In the genomic region with DNA sequence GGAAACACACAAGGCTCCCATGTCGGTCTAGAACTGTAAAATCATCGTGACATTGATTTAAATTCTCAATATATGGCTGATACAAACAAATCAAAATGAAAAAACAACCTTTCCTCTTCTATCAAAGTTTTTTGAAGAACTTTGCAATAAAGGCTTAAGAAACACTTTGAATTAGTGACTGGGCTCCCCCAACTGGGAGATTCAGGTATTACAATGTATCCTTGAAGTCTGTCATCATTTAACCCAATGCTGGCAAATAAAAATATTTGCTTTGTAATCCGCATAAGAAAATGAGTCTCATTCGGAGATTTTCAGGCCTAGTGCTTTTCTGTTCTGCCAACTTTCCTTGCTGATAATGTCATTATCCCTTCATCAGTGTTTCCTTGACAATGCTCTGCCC, we compare ENCODE assay signal across 9 mouse cellular contexts.
DNase-seq lines count a peak whose midpoint lies in the region; ATAC-seq and TF ChIP-seq lines count a peak whose summit lies in the region.
"Had no signal": no experiment of that assay in that cellular context is flagged by ENCODE, and none has a peak within 500 bp of the region (broad histone marks: within the 10 kb centered on the region; RNA-seq: fewer than 3 reads in every experiment).

No protein-coding gene starts in this region.

- H3K79me2 ChIP-seq in CH12.LX (replicated peaks; ENCODE audit: control insufficient read depth, extremely low read depth, insufficient read depth, poor library complexity, severe bottlenecking): no peaks in the 10 kb centered on the region

- no peak overlapping the region for H3K4me3 ChIP-seq in CH12.LX (replicated peaks in 1 of 3; ENCODE audit: low read depth in 2 of 3, low read length in 2 of 3, poor library complexity in 1 of 3)
- H3K4me3 ChIP-seq: embryonic facial prominence, embryonic 15.5 days had no signal

- no peaks in the 10 kb centered on the region for H3K4me1 ChIP-seq in CH12.LX (ENCODE audit: control insufficient read depth in 1 of 2, insufficient read depth in 2 of 2)
- H3K4me1 ChIP-seq: embryonic facial prominence, embryonic 15.5 days had no signal

- TF ChIP-seq CTCF in CH12.LX (conservative IDR thresholded peaks at IDR 0.05 in 1 of 2, IDR thresholded peaks at IDR 0.05 in 1 of 2; ENCODE audit: low read depth in 2 of 2, low read length in 2 of 2): peak; percentile 46 to 71

- H3K9me3 ChIP-seq in CH12.LX (replicated peaks; ENCODE audit: low read length): no peaks in the 10 kb centered on the region
- H3K9me3 ChIP-seq: embryonic facial prominence, embryonic 15.5 days had no signal

- H3K4me2 ChIP-seq in CH12.LX (ENCODE audit: insufficient read depth, low read depth, poor library complexity, severe bottlenecking): no peak overlapping the region
- H3K4me2 ChIP-seq: embryonic facial prominence, embryonic 15.5 days had no signal

- dilution Hi-C loops in CH12.LX (cut with MboI; ENCODE audit: extremely low pct_ligation_motif_present, extremely low pct_unique_long_range_greater_than_20kb, low sequenced_read_pairs): no loop called here

- no peak for ATAC-seq in erythroblast, adult 5-6 weeks (replicated peaks; ENCODE audit: low FRiP score, poor library complexity, severe bottlenecking)

- peak; percentile 77 for TF ChIP-seq RAD21 in CH12.LX (IDR thresholded peaks at IDR 0.05; ENCODE audit: low read depth, low read length)

- H3K27ac ChIP-seq in CH12.LX (ENCODE audit: insufficient read depth, low read depth): no peak overlapping the region
- H3K27ac ChIP-seq: embryonic facial prominence, embryonic 15.5 days had no signal

- no peaks in the 10 kb centered on the region for H3K36me3 ChIP-seq in CH12.LX (replicated peaks in 1 of 2; ENCODE audit: control insufficient read depth in 1 of 2, insufficient read depth in 1 of 2, low read length in 1 of 2)
- H3K36me3 ChIP-seq: embryonic facial prominence, embryonic 15.5 days had no signal

- no peak for TF ChIP-seq EP300 in CH12.LX (IDR thresholded peaks at IDR 0.05; ENCODE audit: low read length)

- no peaks in the 10 kb centered on the region for H3K27me3 ChIP-seq in CH12.LX (replicated peaks)
- H3K27me3 ChIP-seq: embryonic facial prominence, embryonic 15.5 days had no signal

- H3K9ac ChIP-seq in CH12.LX (ENCODE audit: insufficient read depth, low read depth): no peak overlapping the region
- H3K9ac ChIP-seq: embryonic facial prominence, embryonic 15.5 days had no signal

- in situ Hi-C loops in CH12.LX (cut with MboI; ENCODE audit: low pct_ligation_motif_present, low pct_unique_long_range_greater_than_20kb, low sequenced_read_pairs): loop anchor here (25.0 kb wide), 1 partner anchor 303 kb away; no protein-coding TSS in a partner anchor

- TF ChIP-seq POLR2A in CH12.LX (IDR thresholded peaks at IDR 0.05; ENCODE audit: low read depth, low read length): no peak

- DNase-seq in adrenal gland, adult 2 months: peak; percentile 13
- no peak for DNase-seq in adrenal gland, postnatal 4 days (ENCODE audit: low spot score in 2 of 2)
- DNase-seq in kidney, adult 9 months: peak; percentile 55
- DNase-seq in kidney, adult 11 months: no peak
- DNase-seq in CH12.LX (ENCODE audit: extremely low read depth): peak; percentile 48
- DNase-seq in embryo, embryonic 9.5 days (ENCODE audit: extremely low spot score): peak; percentile 18
- peak; percentile 50 for DNase-seq in mesoderm, embryonic 11.5 days (ENCODE audit: low read depth, low spot score)

TF ChIP-seq in CH12.LX, 34 proteins besides CTCF, POLR2A, EP300 and RAD21:
- peak; percentile 60 for TF ChIP-seq SMC3 (IDR thresholded peaks at IDR 0.05; ENCODE audit: low read depth, low read length)
- no peak for TF ChIP-seq ELF1 (IDR thresholded peaks at IDR 0.05; ENCODE audit: low read depth, low read length)

Comparison
In these comparisons a context has a peak if more than half of its experiments do, and no peak if none do; other contexts are left out.
1. DNase-seq: peak in adrenal gland, adult 2 months (single experiment), kidney, adult 9 months (single experiment), CH12.LX (single experiment), embryo, embryonic 9.5 days (single experiment) and mesoderm, embryonic 11.5 days (single experiment); none in adrenal gland, postnatal 4 days (0 of 2) and kidney, adult 11 months (single experiment).